Mouse (Mus musculus) cerebellum, adult 8-10 months (tissue): ENCODE measurements at regions not wholly inside any gene's neighbourhood (a gene's known extent, or its start where the extent isn't known, plus 50 kb on each side); places are given as distances from the start of the nearest gene placed in this dataset.

ENCODE experiments used
- DNase-seq: peaks from one replicate; pipeline ENCODE4 v3.0.0; 2022

GRCm38 (mm10) chr8:92064175-92064821, 262.4 kb upstream of the Irx3 start:
- no peak for DNase-seq

DNA sequence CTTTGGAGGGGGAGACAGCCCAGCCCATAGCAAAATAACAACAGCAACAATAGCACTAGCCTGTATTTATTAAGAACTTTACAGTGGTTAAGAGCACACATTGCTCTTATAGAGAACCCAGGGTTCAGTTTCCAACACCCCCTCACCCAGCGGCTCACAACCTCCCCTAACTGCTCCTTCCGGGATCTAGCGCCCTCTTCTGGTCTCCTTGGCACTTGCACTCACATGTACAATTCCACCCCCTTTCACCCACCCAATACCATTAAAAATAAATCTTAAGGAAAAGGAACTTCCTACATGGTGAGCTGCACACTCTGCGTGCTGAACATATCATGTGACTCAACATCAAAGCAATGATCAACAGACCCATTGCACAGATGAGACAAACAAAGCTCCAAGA, 261.5 kb upstream of the Irx3 start:
- DNase-seq = no peak

GRCm38 (mm10) chr8:92059471-92059870, 257.6 kb upstream of the Irx3 start:
- no peak for DNase-seq

DNA sequence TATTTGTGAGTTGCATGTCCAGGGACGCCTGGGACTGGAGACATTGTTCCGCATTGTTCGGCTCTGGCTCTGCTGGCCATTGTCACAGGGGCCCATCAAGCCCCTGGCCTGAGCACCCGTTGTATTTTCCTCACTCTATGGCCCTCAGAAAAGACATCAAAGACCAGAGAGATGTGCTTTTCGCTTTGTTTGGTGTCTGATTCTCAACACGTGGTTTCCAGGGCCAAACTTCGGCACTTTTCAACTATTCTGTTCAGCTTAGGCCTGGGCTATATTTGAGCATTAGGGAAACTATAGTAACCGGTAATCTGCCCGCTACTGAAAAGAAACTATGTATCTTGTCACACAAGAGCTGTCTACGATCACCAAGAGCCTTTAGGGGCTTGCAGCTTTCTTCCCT, 257.1 kb upstream of the Irx3 start:
- no peak for DNase-seq

- no peak for DNase-seq
These were observed 256.0 kb upstream of the Irx3 start for GRCm38 (mm10) chr8:92057857-92058256.

GRCm38 (mm10) chr8:92055590-92055989, 253.7 kb upstream of the Irx3 start:
- no peak for DNase-seq

DNA sequence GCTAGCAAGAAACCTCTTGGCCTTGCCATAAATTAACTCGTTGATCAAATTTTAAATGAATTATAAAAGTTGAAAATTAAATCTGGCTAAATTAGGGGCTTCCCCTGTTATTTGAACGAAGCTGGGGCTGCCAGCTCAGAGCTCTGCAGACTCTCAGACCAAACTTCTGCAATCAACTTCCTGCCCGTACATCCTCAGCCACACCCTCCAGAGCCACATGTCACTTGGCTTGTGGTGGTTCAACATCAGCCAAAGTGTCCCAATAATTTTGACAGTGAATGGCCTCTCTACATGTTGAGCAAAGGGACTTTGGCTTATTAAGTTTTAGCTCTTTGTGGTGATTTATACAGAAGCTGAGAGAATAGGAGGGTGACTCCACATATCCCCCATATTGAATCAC, 242.8 kb upstream of the Irx3 start:
- DNase-seq = no peak

DNA sequence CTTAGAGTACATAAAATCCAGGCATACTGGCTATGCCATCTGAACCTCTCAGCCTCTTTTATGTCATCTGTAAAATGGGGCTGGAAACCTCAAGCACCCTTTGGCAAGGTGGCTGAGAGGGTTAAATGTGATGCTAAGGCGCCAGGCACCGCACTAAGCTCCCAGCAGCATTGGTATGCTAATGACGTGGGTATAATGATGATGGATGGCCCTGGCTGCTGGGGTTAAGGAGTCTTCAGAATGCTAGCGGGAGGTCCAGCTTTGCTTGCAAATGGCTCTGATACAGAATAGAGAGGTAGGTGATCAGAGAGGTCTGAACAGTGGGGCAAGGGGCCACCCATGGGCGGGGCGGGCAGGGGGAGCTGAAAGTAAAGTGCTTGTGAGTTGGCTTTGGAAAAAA, 241.1 kb upstream of the Irx3 start:
- no peak for DNase-seq

GRCm38 (mm10) chr8:92029954-92030353, 228.1 kb upstream of the Irx3 start:
- no peak for DNase-seq

GRCm38 (mm10) chr8:92029516-92029915, 227.6 kb upstream of the Irx3 start:
- no peak for DNase-seq

GRCm38 (mm10) chr8:92028308-92028707, 226.4 kb upstream of the Irx3 start:
- DNase-seq = no peak

DNA sequence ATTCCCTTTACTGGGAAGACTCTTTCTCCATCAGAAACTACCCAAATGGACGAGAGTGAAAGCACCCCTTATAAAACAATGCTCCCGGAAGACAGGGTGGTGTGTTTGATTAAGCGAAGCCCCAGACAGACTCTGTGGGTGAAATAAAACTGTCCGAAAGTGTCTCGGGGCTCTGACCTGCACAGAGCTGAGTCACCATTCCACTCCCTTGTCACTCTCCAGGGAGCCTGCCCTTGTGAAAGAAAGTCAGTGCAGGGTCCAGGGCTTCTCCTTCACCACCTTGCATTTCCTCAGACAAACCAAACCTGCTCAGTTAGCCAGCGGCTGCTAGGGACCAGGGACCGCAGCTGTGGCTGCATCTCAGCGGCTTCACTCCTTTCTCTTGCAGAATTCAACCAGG, 222.3 kb upstream of the Irx3 start:
- DNase-seq = no peak

DNA sequence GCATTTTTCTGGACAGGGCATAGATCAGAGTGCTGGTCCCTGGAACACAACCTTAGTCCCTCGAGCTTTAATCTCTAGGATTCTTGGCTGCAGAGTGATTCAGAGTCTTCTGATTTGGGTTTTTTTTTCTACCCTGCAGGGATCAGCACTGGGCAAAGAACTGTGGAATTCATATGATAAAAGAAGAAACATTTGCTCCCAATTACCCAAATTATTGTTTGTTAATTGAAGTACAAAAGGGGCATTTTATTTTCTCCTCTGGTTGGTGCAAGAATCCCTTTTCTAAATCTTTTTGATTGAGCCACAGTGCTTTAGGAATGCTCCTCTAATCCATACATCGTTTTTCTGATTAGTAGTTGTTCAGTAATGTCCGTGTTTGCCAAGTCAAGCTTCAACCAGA, 219.7 kb upstream of the Irx3 start:
- DNase-seq = no peak

DNA sequence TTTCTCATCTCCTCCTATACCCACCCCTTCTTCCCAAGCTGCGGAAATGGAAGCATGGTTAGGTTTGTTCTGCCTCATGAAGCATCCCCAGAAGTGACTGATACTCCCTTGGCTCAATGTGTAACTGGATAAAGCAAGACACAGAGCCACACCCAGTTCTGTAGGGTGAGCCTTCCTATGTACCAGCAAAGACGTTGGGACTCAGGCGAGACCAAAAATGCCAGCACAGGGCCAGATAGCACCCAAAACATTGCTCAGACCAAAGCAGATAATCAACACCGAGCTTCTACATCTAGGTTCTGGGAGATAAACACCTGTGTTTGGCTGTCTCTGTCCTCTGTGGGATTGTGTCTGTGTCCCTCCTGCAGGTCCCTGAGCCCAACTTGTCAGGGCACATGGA, 212.8 kb upstream of the Irx3 start:
- no peak for DNase-seq

DNA sequence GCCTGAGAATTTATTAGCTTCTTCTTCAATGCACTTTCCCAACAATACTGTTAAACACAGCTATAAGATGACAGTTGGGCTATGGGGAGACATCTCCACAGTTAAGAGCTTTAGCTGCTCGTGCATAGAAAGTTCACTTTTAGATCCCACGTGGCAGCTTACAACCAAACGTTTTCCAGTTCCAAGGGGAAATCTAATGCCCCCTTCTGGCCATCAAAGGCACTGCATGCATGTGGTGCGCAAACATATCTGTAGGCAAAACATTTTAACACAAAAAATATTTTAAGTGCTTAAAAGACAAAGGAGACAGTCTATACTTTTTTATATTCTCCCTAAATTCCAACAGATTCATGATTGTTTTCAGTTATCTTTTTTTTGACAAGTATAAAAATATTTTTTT, 211.3 kb upstream of the Irx3 start:
- no peak for DNase-seq

DNA sequence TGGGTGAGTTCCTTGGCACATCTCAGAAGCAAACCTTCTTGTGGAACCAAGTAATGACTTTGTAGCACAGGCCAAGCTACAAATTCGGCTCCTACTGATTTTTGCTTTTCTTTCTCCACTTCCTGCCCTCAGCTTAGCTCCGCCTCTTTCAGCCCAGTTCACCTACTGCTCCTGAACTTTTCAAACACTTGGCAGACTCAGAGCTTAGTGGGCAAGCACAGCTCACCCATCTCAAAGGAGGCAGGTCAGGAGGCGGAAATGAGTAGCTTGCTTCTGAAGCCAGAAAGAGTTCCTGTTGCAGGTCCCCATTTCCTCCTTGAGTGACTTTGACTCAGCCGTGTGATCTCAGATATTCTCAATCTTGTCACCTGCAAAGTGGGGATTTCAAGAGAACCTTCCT, 208.5 kb upstream of the Irx3 start:
- no peak for DNase-seq

DNA sequence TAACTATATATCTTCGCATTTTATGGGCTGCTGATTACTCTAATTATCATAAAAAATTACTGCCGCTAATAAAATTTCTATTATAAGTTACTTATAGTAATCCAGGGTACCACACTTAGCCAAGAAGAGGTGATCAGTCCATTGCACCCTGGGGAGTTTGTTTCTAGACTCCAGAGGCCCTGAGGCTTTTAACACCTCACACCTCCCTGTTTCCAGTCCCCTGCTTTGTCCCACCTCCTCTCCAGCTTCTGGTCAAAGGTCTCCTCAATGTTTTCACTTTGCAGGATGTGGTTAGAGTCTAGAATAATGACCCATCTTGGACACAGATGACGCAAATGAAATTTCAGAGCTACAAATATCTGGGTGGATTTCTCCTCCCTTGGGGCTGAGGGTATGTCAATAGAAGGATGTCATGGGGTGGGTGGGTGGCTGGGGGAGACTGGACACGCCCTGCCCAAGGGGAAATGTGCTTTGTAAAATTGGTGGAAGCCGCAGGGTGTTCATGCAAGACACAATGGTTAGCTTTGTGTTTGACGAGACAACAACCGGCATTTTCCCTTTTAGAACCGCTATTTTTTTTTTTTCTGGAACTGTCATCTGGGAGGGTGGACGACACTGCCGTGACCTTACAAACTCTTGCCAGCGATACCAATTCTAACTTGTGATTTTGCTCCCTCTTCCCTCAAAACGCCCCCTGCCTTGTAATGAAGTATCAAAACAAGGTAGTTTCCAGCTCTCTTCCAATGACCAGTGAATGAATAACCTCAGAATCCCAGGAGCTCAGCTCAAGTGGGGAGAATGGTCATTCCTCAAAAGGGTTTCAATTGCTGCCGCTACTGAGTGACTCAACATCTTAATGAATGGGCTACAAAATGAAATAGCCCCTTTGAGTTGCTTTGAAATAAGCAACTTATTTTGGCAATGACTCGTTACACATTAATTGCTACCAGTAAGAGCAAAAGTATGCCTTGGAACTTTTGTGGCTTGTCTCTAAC, 207.0 kb upstream of the Irx3 start:
- DNase-seq = no peak

DNA sequence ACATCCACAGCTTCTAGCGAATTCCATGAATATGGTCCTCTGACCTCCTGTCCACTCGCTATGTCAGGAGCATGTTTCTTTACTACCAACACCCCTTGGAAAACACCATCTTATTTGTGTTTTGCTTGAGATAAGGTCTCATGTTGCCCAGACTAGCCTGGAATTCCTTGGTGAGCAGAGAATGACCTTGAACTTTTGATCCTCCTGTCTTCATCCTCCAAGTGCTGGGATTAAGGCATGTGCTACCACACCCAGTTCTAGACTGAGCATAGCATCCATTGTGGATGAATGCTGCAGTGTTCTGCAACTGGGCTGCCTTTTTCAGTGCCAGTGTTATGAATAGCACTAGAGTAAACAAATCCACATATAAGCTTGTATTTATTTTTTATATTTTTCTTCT, 203.2 kb upstream of the Irx3 start:
- no peak for DNase-seq

GRCm38 (mm10) chr8:92004532-92004931, 202.7 kb upstream of the Irx3 start:
- no peak for DNase-seq

- no peak for DNase-seq
These were observed 198.5 kb upstream of the Irx3 start for GRCm38 (mm10) chr8:92000368-92000767.

GRCm38 (mm10) chr8:91999661-92000060, 197.8 kb upstream of the Irx3 start:
- no peak for DNase-seq

- no peak for DNase-seq
These were observed 197.3 kb upstream of the Irx3 start for GRCm38 (mm10) chr8:91999189-91999588.

GRCm38 (mm10) chr8:91997892-91998189, 196.0 kb upstream of the Irx3 start:
- DNase-seq = no peak

GRCm38 (mm10) chr8:91997023-91997891, 195.4 kb upstream of the Irx3 start:
- no peak for DNase-seq
